Mouse (Mus musculus) neural tube, embryonic 11.5 days (tissue): ENCODE results near the gene Itch. TPM values are rescaled to one million over a fixed set of nuclear protein-coding genes. Genes with fewer than 3 reads are reported as not detected.
"Not testable (repeated sequence)": the region's sequence is repeated elsewhere in the genome, so short reads cannot be mapped to it uniquely, and the experiment has no call there.

ENCODE experiments used
- ATAC-seq: fragments of 200-750 bp; cut with Nextera tagmentation; 2 replicates; pipeline ENCODE4 v1.8.0; 2017; ENCODE audit warnings: moderate number of reproducible peaks, mild to moderate bottlenecking, moderate TSS enrichment, moderate library complexity; ENCODE audit not compliant: insufficient read depth, low FRiP score, low TSS enrichment
- DNase-seq: peaks from one replicate; pipeline ENCODE4 v3.0.0-alpha.2; 2015; ENCODE audit warnings: low spot score
- H3K27ac ChIP-seq: fragments of 300-500 bp; sonication (generic); 2 replicates; pipeline ENCODE4 v1.5.1; 2014; ENCODE audit warnings: low read depth, mild to moderate bottlenecking, low read length
- H3K27me3 ChIP-seq: fragments of 300-500 bp; sonication (generic); 2 replicates; pipeline ENCODE4 v1.6.1; 2014; ENCODE audit warnings: mild to moderate bottlenecking, low read length, mixed read lengths; ENCODE audit not compliant: control insufficient read depth, insufficient read depth
- H3K36me3 ChIP-seq: fragments of 300-500 bp; sonication (generic); 2 replicates; pipeline ENCODE4 v1.6.1; 2014; ENCODE audit warnings: mild to moderate bottlenecking, low read length, moderate library complexity, mixed read lengths; ENCODE audit not compliant: control insufficient read depth, insufficient read depth
- H3K4me1 ChIP-seq: fragments of 300-500 bp; sonication (generic); 2 replicates; pipeline ENCODE4 v1.6.1; 2014; ENCODE audit warnings: low read length, mixed read lengths; ENCODE audit not compliant: control insufficient read depth, insufficient read depth
- H3K4me2 ChIP-seq: fragments of 300-500 bp; sonication (generic); 2 replicates; pipeline ENCODE4 v1.6.1; 2014; ENCODE audit warnings: low read depth, mild to moderate bottlenecking, moderate library complexity
- H3K4me3 ChIP-seq: fragments of 300-500 bp; sonication (generic); 2 replicates; pipeline ENCODE4 v1.5.1; 2014; ENCODE audit warnings: low read depth, low read length
- H3K9ac ChIP-seq: fragments of 300-500 bp; sonication (generic); 2 replicates; pipeline ENCODE4 v1.6.1; 2014; ENCODE audit warnings: mild to moderate bottlenecking, low read length
- H3K9me3 ChIP-seq: fragments of 300-500 bp; sonication (generic); 2 replicates; pipeline ENCODE4 v1.6.1; 2016; ENCODE audit warnings: low read length; ENCODE audit not compliant: control insufficient read depth
- WGBS: fragments of 180-500 bp; shearing (Covaris S2); extraction: QIAGEN DNeasy Blood & Tissue Kit; methylation state at CpG from one replicate; pipeline ENCODE4 v1.1.7; 2014; 5-methylcytosine and 5-hydroxymethylcytosine counted together
- polyA plus RNA-seq: library from polyadenylated mRNA; unstranded; fragments of >200 nt; fragmentation: Nextera tagmentation; extraction: Ambion mirVana; gene quantifications from 2 replicates; pipeline ENCODE4 v1.2.1, GENCODE M21; 2014

Gene Itch
- polyA plus RNA-seq, 1 experiment from 2014 or later: 56.7 TPM

GRCm38 (mm10) chr2:155135092-155135491 is 1.8 kb downstream of the Itch start:
- 79% methylated on average over 4 of the region's 4 CpGs for WGBS
- peak overlapping the region; percentile 28 for H3K4me2 ChIP-seq

GRCm38 (mm10) chr2:155135534-155135933 is 2.2 kb downstream of the Itch start:
- H3K36me3 ChIP-seq: peaks cover 9% of the 10 kb centered on the region
- no peak overlapping the region for H3K4me2 ChIP-seq
- H3K4me1 ChIP-seq: peaks cover 11% of the 10 kb centered on the region; the same call in 1 of the 2 replicates
- H3K9me3 ChIP-seq: no peaks in the 10 kb centered on the region
- H3K4me3 ChIP-seq: no peak overlapping the region
- 86% methylated on average over 1 of the region's 1 CpGs for WGBS
- H3K27ac ChIP-seq: no peak overlapping the region
- ATAC-seq (no peak), DNase-seq (no peak)
- H3K9ac ChIP-seq: no peak overlapping the region
- H3K27me3 ChIP-seq: no peaks in the 10 kb centered on the region

More at GRCm38 (mm10) chr2:155135092-155135491, 1.8 kb downstream of the Itch start:
- H3K27me3 ChIP-seq: no peaks in the 10 kb centered on the region
- H3K9me3 ChIP-seq: no peaks in the 10 kb centered on the region
- H3K27ac ChIP-seq: no peak overlapping the region
- DNase-seq (no peak), ATAC-seq (no peak)
- H3K4me1 ChIP-seq: peaks cover 11% of the 10 kb centered on the region; the same call in 1 of the 2 replicates
- H3K4me3 ChIP-seq: peak overlapping the region; percentile 6; the same call in 1 of the 2 replicates
- H3K9ac ChIP-seq: no peak overlapping the region
- H3K36me3 ChIP-seq: peaks cover 6% of the 10 kb centered on the region

- 93% methylated on average over 5 of the region's 5 CpGs for WGBS
These were observed 7.7 kb downstream of the Itch start for GRCm38 (mm10) chr2:155140986-155141385.

GRCm38 (mm10) chr2:155142025-155142555 is 8.8 kb downstream of the Itch start:
- no peak overlapping the region for H3K4me2 ChIP-seq
- H3K36me3 ChIP-seq: peaks cover 35% of the 10 kb centered on the region
- no peak for DNase-seq
- H3K9me3 ChIP-seq: no peaks in the 10 kb centered on the region
- no peak overlapping the region for H3K9ac ChIP-seq
- no peak for ATAC-seq
- no peaks in the 10 kb centered on the region for H3K27me3 ChIP-seq
- no peak overlapping the region for H3K4me3 ChIP-seq
- no peaks in the 10 kb centered on the region for H3K4me1 ChIP-seq
- H3K27ac ChIP-seq: no peak overlapping the region

More at GRCm38 (mm10) chr2:155140986-155141385, 7.7 kb downstream of the Itch start:
- Histone ChIP-seq H3K9ac (no peak overlapping the region), H3K4me3 (no peak overlapping the region), H3K9me3 (no peaks in the 10 kb centered on the region), H3K27ac (no peak overlapping the region), H3K4me2 (no peak overlapping the region), H3K4me1 (no peaks in the 10 kb centered on the region), H3K27me3 (no peaks in the 10 kb centered on the region), H3K36me3 (peaks cover 28% of the 10 kb centered on the region)
- DNase-seq (no peak), ATAC-seq (no peak)

- H3K27ac ChIP-seq, H3K27me3 ChIP-seq, ATAC-seq, DNase-seq, H3K4me2 ChIP-seq, H3K9me3 ChIP-seq, H3K4me3 ChIP-seq, H3K9ac ChIP-seq, H3K4me1 ChIP-seq: not testable (repeated sequence)
- peaks cover 20% of the 10 kb centered on the region for H3K36me3 ChIP-seq
These were observed 16.0 kb downstream of the Itch start for GRCm38 (mm10) chr2:155149296-155149695.

- no peaks in the 10 kb centered on the region for H3K9me3 ChIP-seq
- H3K4me2 ChIP-seq: no peak overlapping the region
- no peak overlapping the region for H3K4me3 ChIP-seq
- 86% methylated on average over 2 of the region's 2 CpGs for WGBS
- H3K36me3 ChIP-seq: peaks cover 10% of the 10 kb centered on the region
- DNase-seq: no peak
- no peaks in the 10 kb centered on the region for H3K4me1 ChIP-seq
- no peaks in the 10 kb centered on the region for H3K27me3 ChIP-seq
- no peak overlapping the region for H3K27ac ChIP-seq
- no peak overlapping the region for H3K9ac ChIP-seq
- ATAC-seq: no peak
These were observed 74.1 kb downstream of the Itch start for GRCm38 (mm10) chr2:155207419-155207818.

GRCm38 (mm10) chr2:155223145-155223544 is 89.8 kb downstream of the Itch start:
- H3K9ac ChIP-seq: no peak overlapping the region
- H3K36me3 ChIP-seq: peaks cover 11% of the 10 kb centered on the region
- no peak overlapping the region for H3K4me3 ChIP-seq
- ATAC-seq: no peak
- no peaks in the 10 kb centered on the region for H3K9me3 ChIP-seq
- DNase-seq: no peak
- no peaks in the 10 kb centered on the region for H3K4me1 ChIP-seq
- no peaks in the 10 kb centered on the region for H3K27me3 ChIP-seq
- H3K4me2 ChIP-seq: no peak overlapping the region
- H3K27ac ChIP-seq: no peak overlapping the region
- WGBS: 90% methylated on average over 2 of the region's 2 CpGs

- Histone ChIP-seq H3K27me3 (no peaks in the 10 kb centered on the region), H3K4me1 (no peaks in the 10 kb centered on the region), H3K9me3 (no peaks in the 10 kb centered on the region), H3K4me2 (no peak overlapping the region), H3K36me3 (peaks cover 11% of the 10 kb centered on the region), H3K27ac (no peak overlapping the region), H3K9ac (no peak overlapping the region), H3K4me3 (no peak overlapping the region)
- DNase-seq: no peak
- 92% methylated on average over 7 of the region's 7 CpGs for WGBS
- no peak for ATAC-seq
These were observed 91.4 kb downstream of the Itch start for GRCm38 (mm10) chr2:155224721-155225120.

- Histone ChIP-seq H3K4me1 (peaks cover 9% of the 10 kb centered on the region), H3K36me3 (no peaks in the 10 kb centered on the region; the same call in 1 of the 2 replicates), H3K9me3 (no peaks in the 10 kb centered on the region), H3K9ac (peak overlapping the region; percentile 87), H3K4me3 (peak overlapping the region; percentile 68), H3K27me3 (no peaks in the 10 kb centered on the region), H3K4me2 (peak overlapping the region; percentile 61), H3K27ac (peak overlapping the region; percentile 67)
- ATAC-seq: peak; percentile 82
- no peak for DNase-seq
- WGBS: 7% methylated on average over 13 of the region's 13 CpGs
These were observed 102.5 kb downstream of the Itch start for GRCm38 (mm10) chr2:155235746-155236361.
